Comparison of ENCODE assay signal across 8 mouse cellular contexts in genomic region chr13:89779208-89779911, GRCm38 (mm10). TPM values are rescaled to one million over a fixed set of nuclear protein-coding genes. Genes with fewer than 3 reads are reported as not detected.
DNase-seq lines count a peak whose midpoint lies in the region; ATAC-seq lines count a peak whose summit lies in the region.

No protein-coding gene starts in this region.

- H3K36me3 ChIP-seq in kidney, embryonic 14.5 days (ENCODE audit: control insufficient read depth, insufficient read depth, low read length) = no peaks in the 10 kb centered on the region
- no peaks in the 10 kb centered on the region for H3K36me3 ChIP-seq in limb, embryonic 10.5 days

- no peak overlapping the region for H3K9ac ChIP-seq in kidney, embryonic 14.5 days (ENCODE audit: low read depth, low read length)

- H3K9me3 ChIP-seq in kidney, embryonic 14.5 days (ENCODE audit: control insufficient read depth, low read length) = no peaks in the 10 kb centered on the region
- H3K9me3 ChIP-seq in limb, embryonic 10.5 days (replicated peaks) = no peaks in the 10 kb centered on the region

- H3K27me3 ChIP-seq in kidney, embryonic 14.5 days (ENCODE audit: control insufficient read depth, insufficient read depth, low read length) = no peaks in the 10 kb centered on the region
- no peaks in the 10 kb centered on the region for H3K27me3 ChIP-seq in limb, embryonic 10.5 days (ENCODE audit: low read depth, poor library complexity, severe bottlenecking)

- peak; percentile 18 to 28 for DNase-seq in urinary bladder, adult 18-20 months (ENCODE audit: low spot score in 2 of 2)
- DNase-seq in urinary bladder, adult 2 months (ENCODE audit: low spot score) = no peak
- DNase-seq in cerebellum, adult 11-12 months = peak; percentile 11
- DNase-seq in limb, embryonic 10.5 days (ENCODE audit: low spot score) = peak; percentile 57
- DNase-seq in ovary, postnatal 14 days (ENCODE audit: low spot score) = peak; percentile 57
- no peak for DNase-seq in T-cell, adult 2 months (ENCODE audit: low spot score)

- no peak overlapping the region for H3K27ac ChIP-seq in kidney, embryonic 14.5 days (ENCODE audit: low read depth, low read length)
- H3K27ac ChIP-seq in limb, embryonic 10.5 days = peak overlapping the region; percentile 64

- H3K4me3 ChIP-seq in kidney, embryonic 14.5 days (ENCODE audit: low read length) = no peak overlapping the region
- no peak overlapping the region for H3K4me3 ChIP-seq in limb, embryonic 10.5 days

- WGBS in kidney, embryonic 14.5 days = 67% methylated on average over 7 of the region's 7 CpGs
- 65% methylated on average over 7 of the region's 7 CpGs for WGBS in limb, embryonic 10.5 days

- H3K4me1 ChIP-seq in kidney, embryonic 14.5 days (ENCODE audit: control insufficient read depth, insufficient read depth, low read length) = no peaks in the 10 kb centered on the region
- peaks cover 10% of the 10 kb centered on the region for H3K4me1 ChIP-seq in limb, embryonic 10.5 days

- ATAC-seq in frontal cortex, adult (ENCODE audit: low TSS enrichment) = peak; percentile 85
- ATAC-seq in kidney, embryonic 14.5 days (ENCODE audit: low FRiP score, low TSS enrichment) = peak; percentile 72; the same call in 1 of the 2 replicates

- no peak overlapping the region for H3K4me2 ChIP-seq in kidney, embryonic 14.5 days (replicated peaks; ENCODE audit: low read depth, low read length)

RNA-seq across cellular contexts. Expression of gene Vcan, which starts 37.1 kb away (rescaled TPM):
- polyA plus RNA-seq in urinary bladder, adult 2 months (2012; rRNA removed) = 18.0 and 28.8 TPM in 2 replicates
- polyA plus RNA-seq in kidney, embryonic 14.5 days (2014; fragmentation: Nextera tagmentation; extraction: Ambion mirVana) = 121 and 124 TPM in 2 replicates
- 44.9 and 74.8 TPM in 2 replicates for polyA plus RNA-seq in limb, embryonic 10.5 days (2016; fragmentation: Nextera tagmentation; extraction: Ambion mirVana)

Comparison
In these comparisons a context has a peak if more than half of its experiments do, and no peak if none do; other contexts are left out.
1. DNase-seq: peak in urinary bladder, adult 18-20 months (2 of 2), cerebellum, adult 11-12 months (single experiment), limb, embryonic 10.5 days (single experiment) and ovary, postnatal 14 days (single experiment); none in urinary bladder, adult 2 months (single experiment) and T-cell, adult 2 months (single experiment).